Mouse (Mus musculus) small intestine, adult 2 months (tissue): ENCODE data around the gene Fam227a. TPM values are rescaled to one million over a fixed set of nuclear protein-coding genes. Genes with fewer than 3 reads are reported as not detected.
"Not testable (repeated sequence)": the region's sequence is repeated elsewhere in the genome, so short reads cannot be mapped to it uniquely, and the experiment has no call there.

ENCODE experiments used
- H3K27ac ChIP-seq: fragments of 200-500 bp; 2 replicates; pipeline ENCODE4 v1.5.1; 2012; ENCODE audit warnings: low read depth, low read length, control low read depth, inconsistent platforms; ENCODE audit not compliant: insufficient read depth
- H3K27me3 ChIP-seq: fragments of 200-500 bp; 2 replicates; pipeline ENCODE4 v1.6.1; 2012; ENCODE audit warnings: mild to moderate bottlenecking, moderate library complexity, low read length, inconsistent platforms; ENCODE audit not compliant: control insufficient read depth, insufficient read depth
- H3K36me3 ChIP-seq: fragments of 200-500 bp; 2 replicates; pipeline ENCODE4 v1.6.1; 2012; ENCODE audit warnings: mild to moderate bottlenecking, low read length, control low read depth, inconsistent platforms; ENCODE audit not compliant: control insufficient read depth, insufficient read depth
- H3K4me1 ChIP-seq: fragments of 200-500 bp; 2 replicates; pipeline ENCODE4 v1.6.1; 2012; ENCODE audit warnings: low read length, inconsistent platforms, mixed read lengths; ENCODE audit not compliant: control insufficient read depth, insufficient read depth, insufficient read length
- H3K4me3 ChIP-seq: fragments of 200-500 bp; 2 replicates; pipeline ENCODE4 v1.5.1; 2012; ENCODE audit warnings: low read depth, mild to moderate bottlenecking, control low read depth, inconsistent platforms, low read length, moderate library complexity
- CTCF ChIP-seq: fragments of 200-500 bp; IDR thresholded peaks from 2 replicates; pipeline ENCODE4 v1.5.1; 2012; ENCODE audit warnings: low read depth, mild to moderate bottlenecking, control low read depth, inconsistent platforms, low read length, moderate library complexity, mixed read lengths; ENCODE audit not compliant: insufficient replicate concordance, insufficient read length; ENCODE audit errors: extremely low read depth
- POLR2A ChIP-seq: fragments of 200-500 bp; IDR thresholded peaks from 2 replicates; pipeline ENCODE4 v1.6.1; 2012; ENCODE audit warnings: low read depth, mild to moderate bottlenecking, control low read depth, inconsistent platforms, low read length, moderate library complexity
- WGBS: fragments of 180-500 bp; shearing (Covaris S2); methylation state at CpG from one replicate; pipeline ENCODE4 v1.1.7; 2018; 5-methylcytosine and 5-hydroxymethylcytosine counted together
- polyA plus RNA-seq: library from polyadenylated mRNA; depleted of rRNA; stranded (reverse); fragments of >200 nt; gene quantifications from 2 replicates; pipeline ENCODE4 v1.2.3, GENCODE M21; 2012

The Fam227a gene
- polyA plus RNA-seq, 1 experiment: 0.25 TPM

GRCm38 (mm10) chr15:79684616-79685015, 25.9 kb upstream of the Fam227a start:
- Histone ChIP-seq H3K4me1 (peaks cover 30% of the 10 kb centered on the region; the same call in 1 of the 2 replicates), H3K27me3 (no peaks in the 10 kb centered on the region), H3K27ac (no peak overlapping the region), H3K4me3 (no peak overlapping the region), H3K36me3 (0 out of 2 replicates have a peak, but pooled peaks cover 2% of the 10 kb centered on the region)
- 75% methylated on average over 6 of the region's 6 CpGs for WGBS
- TF ChIP-seq CTCF (no peak), POLR2A (no peak)

GRCm38 (mm10) chr15:79683707-79684465, 25.1 kb upstream of the Fam227a start:
- Histone ChIP-seq H3K36me3 (0 out of 2 replicates have a peak, but pooled peaks cover 2% of the 10 kb centered on the region), H3K27ac (peak overlapping the region; percentile 39; the same call in 1 of the 2 replicates), H3K4me3 (0 out of 2 replicates have a peak overlapping the region, but pooled peaks have one; percentile 9), H3K4me1 (peaks cover 30% of the 10 kb centered on the region; the same call in 1 of the 2 replicates), H3K27me3 (no peaks in the 10 kb centered on the region)
- WGBS: 31% methylated on average over 19 of the region's 19 CpGs
- TF ChIP-seq POLR2A (no peak), CTCF (no peak)

GRCm38 (mm10) chr15:79683146-79683545, 24.4 kb upstream of the Fam227a start:
- no peaks in the 10 kb centered on the region for H3K27me3 ChIP-seq
- WGBS: 36% methylated on average over 6 of the region's 6 CpGs
- peak overlapping the region; percentile 36; the same call in 1 of the 2 replicates for H3K27ac ChIP-seq
- 0 out of 2 replicates have a peak, but pooled peaks cover 2% of the 10 kb centered on the region for H3K36me3 ChIP-seq
- no peak overlapping the region for H3K4me3 ChIP-seq
- peaks cover 28% of the 10 kb centered on the region; the same call in 1 of the 2 replicates for H3K4me1 ChIP-seq
- no peak for TF ChIP-seq POLR2A
- TF ChIP-seq CTCF: no peak

- TF ChIP-seq CTCF (no peak), POLR2A (no peak)
- 0 out of 2 replicates have a peak, but pooled peaks cover 2% of the 10 kb centered on the region for H3K36me3 ChIP-seq
- H3K4me3 ChIP-seq: no peak overlapping the region
- WGBS: 56% methylated on average over 4 of the region's 4 CpGs
- H3K27ac ChIP-seq: peak overlapping the region; percentile 32; the same call in 1 of the 2 replicates
- no peaks in the 10 kb centered on the region for H3K27me3 ChIP-seq
- peaks cover 28% of the 10 kb centered on the region; the same call in 1 of the 2 replicates for H3K4me1 ChIP-seq
Measured at GRCm38 (mm10) chr15:79681973-79682372, 23.2 kb upstream of the Fam227a start.

GRCm38 (mm10) chr15:79677936-79678335, 19.2 kb upstream of the Fam227a start:
- no peaks in the 10 kb centered on the region for H3K27me3 ChIP-seq
- no peak overlapping the region for H3K4me3 ChIP-seq
- no peak overlapping the region for H3K27ac ChIP-seq
- 58% methylated on average over 2 of the region's 2 CpGs for WGBS
- H3K36me3 ChIP-seq: peaks cover 28% of the 10 kb centered on the region
- TF ChIP-seq POLR2A (no peak), CTCF (no peak)
- peaks cover 6% of the 10 kb centered on the region; the same call in 1 of the 2 replicates for H3K4me1 ChIP-seq

- H3K4me3 ChIP-seq: peak overlapping the region; percentile 100
- H3K36me3 ChIP-seq: peaks cover 32% of the 10 kb centered on the region
Measured at GRCm38 (mm10) chr15:79671828-79672348, 13.1 kb upstream of the Fam227a start.

GRCm38 (mm10) chr15:79670972-79671299, 12.2 kb upstream of the Fam227a start:
- Histone ChIP-seq H3K4me3 (peak overlapping the region; percentile 100), H3K27ac (no peak overlapping the region), H3K4me1 (peaks cover 5% of the 10 kb centered on the region; the same call in 1 of the 2 replicates), H3K36me3 (peaks cover 29% of the 10 kb centered on the region), H3K27me3 (no peaks in the 10 kb centered on the region)
- under 1% methylated on average over 37 of the region's 37 CpGs for WGBS
- TF ChIP-seq POLR2A: no peak
- TF ChIP-seq CTCF: no peak

More at GRCm38 (mm10) chr15:79671828-79672348, 13.1 kb upstream of the Fam227a start:
- 37% methylated on average over 11 of the region's 11 CpGs for WGBS
- not testable (repeated sequence) for H3K27ac ChIP-seq, H3K4me1 ChIP-seq, H3K27me3 ChIP-seq
